Mouse (Mus musculus) stomach, embryonic 15.5 days (tissue): ENCODE results near the gene Rad9a. TPM values are rescaled to one million over a fixed set of nuclear protein-coding genes. Genes with fewer than 3 reads are reported as not detected.

Experiments
- ATAC-seq: fragments of 200-750 bp; cut with Nextera tagmentation; 2 replicates; pipeline ENCODE4 v1.8.0; 2017; ENCODE audit warnings: low read depth, moderate number of reproducible peaks, moderate TSS enrichment; ENCODE audit not compliant: insufficient read depth, low FRiP score
- H3K27ac ChIP-seq: fragments of 300-500 bp; sonication (generic); 2 replicates; pipeline ENCODE4 v1.5.1; 2015; ENCODE audit warnings: mild to moderate bottlenecking, inconsistent platforms
- H3K27me3 ChIP-seq: fragments of 300-500 bp; sonication (generic); replicated peaks from 2 replicates; pipeline ENCODE4 v1.6.1; 2015; ENCODE audit warnings: inconsistent platforms
- H3K36me3 ChIP-seq: fragments of 300-500 bp; sonication (generic); 2 replicates; pipeline ENCODE4 v1.6.1; 2015; ENCODE audit warnings: inconsistent platforms
- H3K4me1 ChIP-seq: fragments of 300-500 bp; sonication (generic); 2 replicates; pipeline ENCODE4 v1.6.1; 2015; ENCODE audit warnings: inconsistent platforms
- H3K4me2 ChIP-seq: fragments of 300-500 bp; sonication (generic); 2 replicates; pipeline ENCODE4 v1.6.1; 2015; ENCODE audit warnings: mild to moderate bottlenecking, inconsistent platforms
- H3K4me3 ChIP-seq: fragments of 300-500 bp; sonication (generic); replicated peaks from 2 replicates; pipeline ENCODE4 v1.5.1; 2015; ENCODE audit warnings: inconsistent platforms
- H3K9ac ChIP-seq: fragments of 300-500 bp; sonication (generic); 2 replicates; pipeline ENCODE4 v1.6.1; 2015; ENCODE audit warnings: inconsistent platforms
- H3K9me3 ChIP-seq: fragments of 300-500 bp; sonication (generic); 2 replicates; pipeline ENCODE4 v1.6.1; 2016; ENCODE audit warnings: inconsistent platforms
- WGBS: fragments of 180-500 bp; shearing (Covaris S2); methylation state at CpG from one replicate; pipeline ENCODE4 v1.1.7; 2015; 5-methylcytosine and 5-hydroxymethylcytosine counted together
- polyA plus RNA-seq: library from polyadenylated mRNA; unstranded; fragments of >200 nt; fragmentation: Nextera tagmentation; extraction: Ambion mirVana; gene quantifications from 2 replicates; pipeline ENCODE4 v1.2.1, GENCODE M21; 2015

Gene Rad9a
- polyA plus RNA-seq, 1 experiment from 2014 or later = 25.4 TPM

- Histone ChIP-seq H3K9ac (peak within 1 kb of the TSS; percentile 99), H3K4me1 (peaks cover 22% of the 10 kb centered on the region), H3K36me3 (peaks cover 29% of the 10 kb centered on the region), H3K4me3 (peak within 1 kb of the TSS; percentile 93), H3K4me2 (peak within 1 kb of the TSS; percentile 88), H3K9me3 (no peaks in the 10 kb centered on the region), H3K27ac (peak within 1 kb of the TSS; percentile 96), H3K27me3 (no peaks in the 10 kb centered on the region)
- WGBS = 4% methylated on average over 40 of the region's 47 CpGs
- ATAC-seq = peak; percentile 92
These were observed 9.8 kb downstream of the Rad9a start, which contains the start of gene Ppp1ca for GRCm38 (mm10) chr19:4191528-4192250. Ppp1ca (plus strand) TSS chr19:4192065.

- Histone ChIP-seq H3K4me2 (peak within 1 kb of the TSS; percentile 88), H3K27ac (peak within 1 kb of the TSS; percentile 96), H3K4me3 (peak within 1 kb of the TSS; percentile 93), H3K9me3 (no peaks in the 10 kb centered on the region), H3K9ac (peak within 1 kb of the TSS; percentile 99), H3K36me3 (peaks cover 26% of the 10 kb centered on the region), H3K27me3 (no peaks in the 10 kb centered on the region), H3K4me1 (peaks cover 19% of the 10 kb centered on the region)
- no peak for ATAC-seq
- 43% methylated on average over 4 of the region's 4 CpGs for WGBS
These were observed 10.6 kb downstream of the Rad9a start, which contains the start of gene Tbc1d10c for GRCm38 (mm10) chr19:4190831-4191334. Tbc1d10c (minus strand) TSS chr19:4191284.

GRCm38 (mm10) chr19:4189051-4189620 lies 12.3 kb downstream of the Rad9a start:
- Histone ChIP-seq H3K9ac (no peak overlapping the region), H3K9me3 (no peaks in the 10 kb centered on the region), H3K4me2 (no peak overlapping the region), H3K27me3 (no peaks in the 10 kb centered on the region), H3K27ac (no peak overlapping the region), H3K4me1 (peaks cover 30% of the 10 kb centered on the region), H3K4me3 (no peak overlapping the region), H3K36me3 (peaks cover 9% of the 10 kb centered on the region; the same call in 1 of the 2 replicates)
- ATAC-seq = no peak
- WGBS = 86% methylated on average over 12 of the region's 12 CpGs

GRCm38 (mm10) chr19:4187303-4187702 lies 14.2 kb downstream of the Rad9a start:
- no peak for ATAC-seq
- Histone ChIP-seq H3K36me3 (no peaks in the 10 kb centered on the region), H3K4me3 (no peak overlapping the region), H3K4me2 (no peak overlapping the region), H3K27me3 (no peaks in the 10 kb centered on the region), H3K27ac (no peak overlapping the region), H3K4me1 (0 out of 2 replicates have a peak, but pooled peaks cover 17% of the 10 kb centered on the region), H3K9ac (no peak overlapping the region), H3K9me3 (no peaks in the 10 kb centered on the region)
- WGBS = 62% methylated on average over 3 of the region's 3 CpGs

- Histone ChIP-seq H3K27me3 (no peaks in the 10 kb centered on the region), H3K4me2 (no peak overlapping the region), H3K9ac (no peak overlapping the region), H3K27ac (no peak overlapping the region), H3K9me3 (no peaks in the 10 kb centered on the region), H3K4me1 (peaks cover 19% of the 10 kb centered on the region), H3K36me3 (no peaks in the 10 kb centered on the region), H3K4me3 (no peak overlapping the region)
- WGBS = 40% methylated on average over 15 of the region's 15 CpGs
- 0 out of 2 replicates have a peak, but pooled peaks have one; percentile 20 for ATAC-seq
These were observed 16.2 kb downstream of the Rad9a start for GRCm38 (mm10) chr19:4184976-4185975.

GRCm38 (mm10) chr19:4183689-4184088 lies 17.8 kb downstream of the Rad9a start:
- ATAC-seq = no peak
- H3K4me2 ChIP-seq = no peak overlapping the region
- H3K4me1 ChIP-seq = peaks cover 19% of the 10 kb centered on the region
- H3K9me3 ChIP-seq = no peaks in the 10 kb centered on the region
- H3K27ac ChIP-seq = no peak overlapping the region
- H3K36me3 ChIP-seq = no peaks in the 10 kb centered on the region
- WGBS = 85% methylated on average over 2 of the region's 2 CpGs
- no peak overlapping the region for H3K9ac ChIP-seq
- H3K27me3 ChIP-seq = no peaks in the 10 kb centered on the region
- H3K4me3 ChIP-seq = no peak overlapping the region

- Histone ChIP-seq H3K9me3 (no peaks in the 10 kb centered on the region), H3K27me3 (no peaks in the 10 kb centered on the region), H3K4me1 (peaks cover 19% of the 10 kb centered on the region), H3K4me2 (no peak overlapping the region), H3K27ac (no peak overlapping the region), H3K9ac (no peak overlapping the region), H3K4me3 (no peak overlapping the region), H3K36me3 (no peaks in the 10 kb centered on the region)
- 33% methylated on average over 3 of the region's 3 CpGs for WGBS
- no peak for ATAC-seq
These were observed 19.6 kb downstream of the Rad9a start for GRCm38 (mm10) chr19:4181892-4182291.

- no peaks in the 10 kb centered on the region for H3K9me3 ChIP-seq
- no peaks in the 10 kb centered on the region for H3K36me3 ChIP-seq
- no peak overlapping the region for H3K27ac ChIP-seq
- no peak overlapping the region for H3K9ac ChIP-seq
- no peaks in the 10 kb centered on the region for H3K27me3 ChIP-seq
- WGBS = 89% methylated on average over 7 of the region's 7 CpGs
- H3K4me1 ChIP-seq = peaks cover 21% of the 10 kb centered on the region
- ATAC-seq = no peak
- H3K4me3 ChIP-seq = no peak overlapping the region
- H3K4me2 ChIP-seq = no peak overlapping the region
These were observed 21.1 kb downstream of the Rad9a start for GRCm38 (mm10) chr19:4180411-4180810.

GRCm38 (mm10) chr19:4175368-4175947 lies 26.0 kb downstream of the Rad9a start, which contains the start of gene Carns1:
Carns1 (minus strand) TSS chr19:4175479.
- ATAC-seq = peak; percentile 51; the same call in 1 of the 2 replicates
- no peaks in the 10 kb centered on the region for H3K27me3 ChIP-seq
- 6% methylated on average over 11 of the region's 11 CpGs for WGBS
- H3K27ac ChIP-seq = no peak within 1 kb of the TSS
- peaks cover 10% of the 10 kb centered on the region; the same call in 1 of the 2 replicates for H3K4me1 ChIP-seq
- no peak within 1 kb of the TSS for H3K4me3 ChIP-seq
- peak within 1 kb of the TSS; percentile 35 for H3K4me2 ChIP-seq
- H3K9me3 ChIP-seq = no peaks in the 10 kb centered on the region
- H3K36me3 ChIP-seq = no peaks in the 10 kb centered on the region
- H3K9ac ChIP-seq = no peak within 1 kb of the TSS

GRCm38 (mm10) chr19:4172925-4173324 lies 28.5 kb downstream of the Rad9a start:
- Histone ChIP-seq H3K4me2 (no peak overlapping the region), H3K27me3 (no peaks in the 10 kb centered on the region), H3K4me1 (peaks cover 18% of the 10 kb centered on the region), H3K4me3 (no peak overlapping the region), H3K9ac (no peak overlapping the region), H3K27ac (no peak overlapping the region), H3K36me3 (no peaks in the 10 kb centered on the region), H3K9me3 (no peaks in the 10 kb centered on the region)
- 65% methylated on average over 11 of the region's 11 CpGs for WGBS
- ATAC-seq = no peak
